Mouse (Mus musculus) forebrain, embryonic 11.5 days (tissue): Measurements from ENCODE around the gene Men1. TPM values are rescaled to one million over a fixed set of nuclear protein-coding genes. Genes with fewer than 3 reads are reported as not detected.
"Not testable (repeated sequence)": the region's sequence is repeated elsewhere in the genome, so short reads cannot be mapped to it uniquely, and the experiment has no call there.

Experiments
- ATAC-seq: fragments of 200-750 bp; cut with Nextera tagmentation; replicated peaks from 2 replicates; pipeline ENCODE4 v1.8.0; 2017; ENCODE audit warnings: moderate TSS enrichment; ENCODE audit not compliant: low FRiP score
- DNase-seq: peaks from one replicate; pipeline ENCODE4 v3.0.0-alpha.2; 2017; ENCODE audit warnings: low spot score
- H3K27ac ChIP-seq: fragments of 300-500 bp; sonication (generic); 2 replicates; pipeline ENCODE4 v1.5.1; 2014; ENCODE audit warnings: low read depth, low read length
- H3K27me3 ChIP-seq: fragments of 300-500 bp; sonication (generic); 2 replicates; pipeline ENCODE4 v1.6.1; 2014; ENCODE audit warnings: mild to moderate bottlenecking, low read length, mixed read lengths; ENCODE audit not compliant: control insufficient read depth, insufficient read depth
- H3K36me3 ChIP-seq: fragments of 300-500 bp; sonication (generic); 2 replicates; pipeline ENCODE4 v1.6.1; 2014; ENCODE audit warnings: mild to moderate bottlenecking, low read length, moderate library complexity, mixed read lengths; ENCODE audit not compliant: control insufficient read depth, insufficient read depth
- H3K4me1 ChIP-seq: fragments of 300-500 bp; sonication (generic); replicated peaks from 2 replicates; pipeline ENCODE4 v1.6.1; 2014; ENCODE audit warnings: low read length, mixed read lengths; ENCODE audit not compliant: control insufficient read depth, insufficient read depth
- H3K4me2 ChIP-seq: fragments of 300-500 bp; sonication (generic); 2 replicates; pipeline ENCODE4 v1.6.1; 2014; ENCODE audit warnings: low read depth, mild to moderate bottlenecking, low read length, moderate library complexity, mixed read lengths; ENCODE audit not compliant: severe bottlenecking
- H3K4me3 ChIP-seq: fragments of 300-500 bp; sonication (generic); 2 replicates; pipeline ENCODE4 v1.5.1; 2014; ENCODE audit warnings: low read depth, low read length
- H3K9ac ChIP-seq: fragments of 300-500 bp; sonication (generic); 2 replicates; pipeline ENCODE4 v1.6.1; 2014; ENCODE audit warnings: low read length
- H3K9me3 ChIP-seq: fragments of 300-500 bp; sonication (generic); 2 replicates; pipeline ENCODE4 v1.6.1; 2016; ENCODE audit warnings: low read length, mixed read lengths; ENCODE audit not compliant: control insufficient read depth
- WGBS: fragments of 180-500 bp; shearing (Covaris S2); extraction: QIAGEN DNeasy Blood & Tissue Kit; methylation state at CpG from one replicate; pipeline ENCODE4 v1.1.7; 2014; 5-methylcytosine and 5-hydroxymethylcytosine counted together
- polyA plus RNA-seq: library from polyadenylated mRNA; unstranded; fragments of >200 nt; fragmentation: Nextera tagmentation; extraction: Ambion mirVana; gene quantifications from 2 replicates; pipeline ENCODE4 v1.2.1, GENCODE M21; 2014

Men1 gene
- 83.5 and 97.8 TPM in 2 replicates for polyA plus RNA-seq

DNA sequence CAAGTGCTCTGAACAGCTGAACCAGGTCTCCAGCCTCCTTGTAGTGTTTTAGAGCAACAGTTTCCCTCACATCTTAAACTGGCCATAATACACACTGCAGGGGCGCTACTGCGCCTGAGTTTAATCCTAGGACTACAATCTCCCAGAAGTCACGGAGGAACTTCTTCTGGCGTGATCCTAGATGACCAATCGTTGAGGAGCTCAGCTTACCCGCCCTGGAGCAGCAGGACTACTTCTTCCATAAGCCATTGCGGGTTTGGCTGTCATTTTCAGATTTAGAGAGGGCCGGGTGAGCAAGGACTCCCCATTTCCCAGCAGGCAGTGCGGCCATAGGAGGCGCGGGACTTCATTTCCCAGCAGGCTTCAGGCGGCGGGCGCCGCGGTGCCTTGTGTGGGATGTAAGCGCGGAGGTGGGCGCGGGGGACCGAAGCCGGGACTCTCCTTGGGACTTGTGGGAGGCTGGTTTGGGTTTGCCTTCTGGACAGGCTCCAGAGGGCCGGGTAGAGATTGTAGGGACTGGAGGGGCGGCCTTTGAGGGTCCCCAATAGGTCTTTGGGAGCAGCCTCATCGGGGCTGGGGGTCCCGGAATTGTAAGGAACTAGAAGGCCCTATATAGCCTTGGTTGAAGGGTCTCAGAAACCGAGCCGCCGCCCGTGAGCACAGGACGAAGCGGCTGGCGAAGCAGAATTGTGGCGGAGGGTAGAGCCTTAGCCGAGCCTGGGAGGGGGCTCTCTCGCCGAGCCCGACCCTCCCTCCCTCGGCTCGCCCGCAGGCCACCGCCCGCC is at the start of gene Men1:
Men1 (plus strand) TSS at position 307 of the 785 bp plus-strand sequence.
- H3K9ac ChIP-seq: peak within 1 kb of the TSS; percentile 85
- H3K27ac ChIP-seq: peak within 1 kb of the TSS; percentile 69
- H3K4me1 ChIP-seq: peaks cover 14% of the 10 kb centered on the region
- H3K4me2 ChIP-seq: peak within 1 kb of the TSS; percentile 98
- whole genome bisulfite sequencing: under 1% methylated on average over 42 of the region's 43 CpGs
- peaks cover 4% of the 10 kb centered on the region; the same call in 1 of the 2 replicates for H3K36me3 ChIP-seq
- H3K4me3 ChIP-seq: peak within 1 kb of the TSS; percentile 88
- ATAC-seq (peak; percentile 93), DNase-seq (peak; percentile 96)
- H3K27me3 ChIP-seq: no peaks in the 10 kb centered on the region
- H3K9me3 ChIP-seq: no peaks in the 10 kb centered on the region

DNA sequence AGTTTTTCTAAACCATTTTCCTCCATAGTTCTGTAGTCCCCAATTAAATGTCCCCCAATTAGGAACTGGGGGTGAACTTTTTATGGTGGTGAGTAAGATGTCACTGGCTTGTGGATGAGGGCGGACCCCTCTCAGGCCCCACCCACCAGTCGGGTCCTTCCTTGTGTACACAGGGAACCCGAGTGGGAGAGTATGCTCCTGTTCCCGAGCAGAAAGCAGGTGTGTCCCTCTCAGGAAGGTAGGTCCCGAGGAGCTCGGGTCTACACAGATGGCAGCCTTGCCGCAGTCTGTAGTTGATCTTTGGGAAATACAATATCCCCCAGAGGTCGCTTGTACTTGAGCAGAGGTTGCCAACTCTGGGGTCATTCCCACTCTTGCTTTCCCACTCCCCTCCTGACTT is 49.6 kb upstream of the Men1 start:
- Histone ChIP-seq H3K4me3 (no peak overlapping the region), H3K4me2 (no peak overlapping the region), H3K27me3 (no peaks in the 10 kb centered on the region), H3K27ac (peak overlapping the region; percentile 25; the same call in 1 of the 2 replicates), H3K9me3 (no peaks in the 10 kb centered on the region), H3K4me1 (0 out of 2 replicates have a peak, but pooled peaks cover 2% of the 10 kb centered on the region), H3K9ac (no peak overlapping the region), H3K36me3 (peaks cover 2% of the 10 kb centered on the region; the same call in 1 of the 2 replicates)
- WGBS: 87% methylated on average over 8 of the region's 8 CpGs
- DNase-seq (no peak), ATAC-seq (no peak)

GRCm38 (mm10) chr19:6285632-6286433 is 48.9 kb upstream of the Men1 start:
- peaks cover 2% of the 10 kb centered on the region; the same call in 1 of the 2 replicates for H3K36me3 ChIP-seq
- H3K9me3 ChIP-seq: no peaks in the 10 kb centered on the region
- no peak overlapping the region for H3K4me3 ChIP-seq
- H3K4me2 ChIP-seq: no peak overlapping the region
- DNase-seq (no peak), ATAC-seq (no peak)
- 79% methylated on average over 7 of the region's 7 CpGs for WGBS
- 0 out of 2 replicates have a peak, but pooled peaks cover 2% of the 10 kb centered on the region for H3K4me1 ChIP-seq
- H3K9ac ChIP-seq: no peak overlapping the region
- H3K27ac ChIP-seq: no peak overlapping the region
- H3K27me3 ChIP-seq: no peaks in the 10 kb centered on the region

DNA sequence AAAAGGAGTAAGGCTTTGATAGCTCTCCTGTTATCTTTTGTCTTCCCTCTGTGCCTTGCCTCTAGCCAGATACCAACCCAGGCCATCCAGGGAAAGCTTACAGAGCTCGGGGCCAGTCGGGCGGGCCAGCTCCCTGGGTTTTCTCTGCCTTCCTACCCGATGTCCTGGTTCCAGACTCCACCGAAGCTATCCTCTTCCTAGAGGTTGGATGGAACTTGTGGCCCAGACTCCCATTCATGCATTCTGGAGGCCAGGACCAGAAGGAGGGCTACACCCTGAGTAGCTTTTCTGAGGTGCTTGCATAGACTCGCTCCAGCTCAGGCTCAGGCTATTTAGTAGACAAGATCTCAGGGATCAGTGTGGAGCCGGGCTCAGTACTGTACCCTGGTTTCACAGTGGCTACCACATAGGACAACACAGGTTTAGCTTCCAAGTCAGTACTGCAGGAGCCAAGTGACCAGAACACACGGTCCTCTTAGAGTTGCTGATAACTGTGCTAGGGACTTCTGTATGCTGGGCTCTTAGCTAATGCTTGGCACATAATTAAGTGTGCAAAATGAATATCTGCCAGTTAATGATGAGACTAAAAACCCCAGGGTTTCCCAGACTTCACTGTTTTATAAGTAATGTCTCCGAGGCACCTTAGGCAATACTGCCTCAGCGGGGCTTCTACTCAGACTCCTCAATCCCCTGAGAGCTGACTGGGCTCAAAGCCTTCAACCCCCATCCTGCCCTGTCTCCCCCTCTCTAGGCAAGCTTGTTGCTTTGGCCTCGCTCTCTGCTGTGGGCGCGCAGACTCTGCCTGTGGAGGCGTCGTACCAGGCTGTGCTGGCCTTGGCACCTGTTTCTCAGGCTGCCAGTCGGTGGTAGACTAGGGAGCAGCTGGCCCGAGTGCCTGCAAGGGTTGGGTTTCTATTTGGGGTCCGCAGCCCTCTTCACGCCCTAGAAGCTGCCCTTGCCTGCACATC is 48.1 kb upstream of the Men1 start:
- H3K36me3 ChIP-seq: peaks cover 2% of the 10 kb centered on the region; the same call in 1 of the 2 replicates
- DNase-seq: no peak
- 0 out of 2 replicates have a peak, but pooled peaks cover 2% of the 10 kb centered on the region for H3K4me1 ChIP-seq
- H3K9ac ChIP-seq: no peak overlapping the region; the same call in 1 of the 2 replicates
- H3K9me3 ChIP-seq: no peaks in the 10 kb centered on the region
- no peak overlapping the region for H3K4me2 ChIP-seq
- H3K27ac ChIP-seq: no peak overlapping the region
- WGBS: 92% methylated on average over 19 of the region's 19 CpGs
- H3K4me3 ChIP-seq: no peak overlapping the region
- no peaks in the 10 kb centered on the region for H3K27me3 ChIP-seq
- no peak for ATAC-seq

- Histone ChIP-seq H3K9ac (no peak overlapping the region), H3K36me3 (peaks cover 1% of the 10 kb centered on the region; the same call in 1 of the 2 replicates), H3K4me1 (0 out of 2 replicates have a peak, but pooled peaks cover 2% of the 10 kb centered on the region), H3K4me2 (no peak overlapping the region), H3K27me3 (no peaks in the 10 kb centered on the region), H3K4me3 (no peak overlapping the region), H3K27ac (0 out of 2 replicates have a peak overlapping the region, but pooled peaks have one; percentile 31), H3K9me3 (no peaks in the 10 kb centered on the region)
- WGBS: 83% methylated on average over 13 of the region's 13 CpGs
- DNase-seq (no peak), ATAC-seq (no peak)
These were observed 46.4 kb upstream of the Men1 start for GRCm38 (mm10) chr19:6288236-6288894.

DNA sequence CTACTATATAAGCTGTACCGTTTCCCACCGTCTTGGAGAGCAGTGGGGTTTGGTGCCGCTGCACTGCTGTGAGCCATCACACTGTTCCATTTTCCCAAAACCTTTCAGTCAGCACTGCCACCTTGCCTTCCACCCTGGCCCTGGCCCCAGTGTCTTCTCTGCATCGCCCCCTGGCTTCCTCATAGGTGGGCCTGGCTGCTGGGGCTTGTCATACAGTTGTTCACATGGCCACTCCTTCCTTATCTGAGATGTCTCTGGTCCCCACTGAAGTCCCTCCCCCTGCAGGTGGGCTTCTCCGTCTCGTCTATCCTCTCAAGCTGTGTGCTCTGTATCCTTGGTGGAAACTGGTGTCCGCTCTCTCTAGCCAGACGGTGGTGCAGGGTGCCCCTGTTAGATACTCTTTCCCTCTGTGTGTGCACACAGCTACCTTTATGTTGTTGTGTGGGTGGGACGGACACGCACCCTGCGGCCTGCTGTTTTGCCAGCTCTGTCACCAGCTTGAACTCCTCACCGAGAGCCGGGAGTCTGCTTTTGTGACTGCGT is 45.0 kb upstream of the Men1 start:
- Histone ChIP-seq H3K4me1 (0 out of 2 replicates have a peak, but pooled peaks cover 2% of the 10 kb centered on the region), H3K36me3 (no peaks in the 10 kb centered on the region; the same call in 1 of the 2 replicates), H3K4me3 (no peak overlapping the region), H3K27me3 (no peaks in the 10 kb centered on the region), H3K9me3 (no peaks in the 10 kb centered on the region), H3K4me2 (no peak overlapping the region), H3K9ac (no peak overlapping the region), H3K27ac (no peak overlapping the region)
- ATAC-seq: no peak
- no peak for DNase-seq
- 94% methylated on average over 14 of the region's 14 CpGs for WGBS

DNA sequence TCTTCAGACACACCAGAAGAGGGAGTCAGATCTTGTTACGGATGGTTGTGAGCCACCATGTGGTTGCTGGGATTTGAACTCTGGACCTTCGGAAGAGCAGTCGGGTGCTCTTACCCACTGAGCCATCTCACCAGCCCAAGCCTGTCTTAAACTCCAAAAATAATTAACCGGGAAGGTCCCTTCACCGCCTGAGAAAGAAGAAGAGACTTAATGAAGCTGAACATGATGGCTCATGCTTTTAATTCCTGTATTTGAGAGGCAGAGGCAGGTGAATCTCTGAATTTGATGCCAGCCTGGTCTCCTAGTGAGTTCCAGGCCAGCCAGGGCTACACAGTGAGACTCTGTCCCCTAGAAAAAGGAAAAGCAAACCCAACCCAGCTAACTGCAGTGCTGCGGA is 44.1 kb upstream of the Men1 start:
- ATAC-seq, H3K4me3 ChIP-seq: not testable (repeated sequence)
- WGBS: 92% methylated on average over 5 of the region's 6 CpGs

More for the DNA sequence above, 44.1 kb upstream of the Men1 start:
- not testable (repeated sequence) for H3K4me2 ChIP-seq, H3K4me1 ChIP-seq, DNase-seq, H3K27ac ChIP-seq, H3K9ac ChIP-seq, H3K36me3 ChIP-seq, H3K9me3 ChIP-seq, H3K27me3 ChIP-seq
